Mouse (Mus musculus) MEL (cell line): ENCODE measurements at regions not wholly inside any gene's neighbourhood (a gene's known extent, or its start where the extent isn't known, plus 50 kb on each side); places are given as distances from the start of the nearest gene placed in this dataset.

ENCODE experiments used
- DNase-seq: peaks from one replicate; pipeline ENCODE4 v3.0.0; 2011; ENCODE audit warnings: low read depth, low spot score
- H3K27ac ChIP-seq: 2 replicates; pipeline ENCODE4 v1.5.1; 2012; ENCODE audit warnings: low read depth, mild to moderate bottlenecking, control low read depth, low read length, moderate library complexity; ENCODE audit not compliant: control insufficient read depth
- H3K27me3 ChIP-seq, 2 experiments: fragments of 150-350 bp in 1 of 2; sonication (generic) in 1 of 2; 2 replicates each; pipeline ENCODE4 v1.6.1; 2012; ENCODE audit warnings: low read length in 2 of 2, mild to moderate bottlenecking in 2 of 2, improper control_type of control experiment in 1 of 2, moderate library complexity in 1 of 2; ENCODE audit not compliant: insufficient read depth in 2 of 2, control insufficient read depth in 1 of 2
- H3K36me3 ChIP-seq, 2 experiments: 2 replicates each; pipeline ENCODE4 v1.6.1; 2012 to 2014; ENCODE audit warnings: low read length in 2 of 2, improper control_type of control experiment in 1 of 2, inconsistent platforms in 1 of 2, mild to moderate bottlenecking in 1 of 2; ENCODE audit not compliant: insufficient read depth in 2 of 2, control insufficient read depth in 1 of 2
- H3K4me1 ChIP-seq, 2 experiments: fragments of 150-350 bp in 1 of 2; sonication (generic) in 1 of 2; 2 replicates each; pipeline ENCODE4 v1.6.1; 2012; ENCODE audit warnings: low read length in 2 of 2, improper control_type of control experiment in 1 of 2, mild to moderate bottlenecking in 1 of 2; ENCODE audit not compliant: insufficient read depth in 2 of 2, control insufficient read depth in 1 of 2
- H3K4me3 ChIP-seq, 2 experiments: fragments of 150-350 bp in 1 of 2; sonication (generic) in 1 of 2; 2 replicates each; pipeline ENCODE4 v1.5.1; 2012; ENCODE audit warnings: low read depth in 2 of 2, low read length in 2 of 2, mild to moderate bottlenecking in 2 of 2, moderate library complexity in 2 of 2, control low read depth in 1 of 2, improper control_type of control experiment in 1 of 2; ENCODE audit not compliant: control insufficient read depth in 1 of 2, insufficient read depth in 1 of 2
- H3K79me2 ChIP-seq: 2 replicates; pipeline ENCODE4 v1.6.1; 2012; ENCODE audit warnings: mild to moderate bottlenecking, low read length, moderate library complexity; ENCODE audit not compliant: control insufficient read depth, poor library complexity, insufficient read depth
- H3K9ac ChIP-seq: 2 replicates; pipeline ENCODE4 v1.6.1; 2012; ENCODE audit warnings: low read depth, mild to moderate bottlenecking, control low read depth, low read length, moderate library complexity; ENCODE audit not compliant: control insufficient read depth, poor library complexity, severe bottlenecking
- H3K9me3 ChIP-seq: fragments of 150-350 bp; sonication (generic); replicated peaks from 2 replicates; pipeline ENCODE4 v1.6.1; 2012; ENCODE audit warnings: mild to moderate bottlenecking, low read length, improper control_type of control experiment, moderate library complexity; ENCODE audit not compliant: insufficient read depth
- CHD1 ChIP-seq: IDR thresholded peaks from 2 replicates; pipeline ENCODE4 v1.6.1; 2012; ENCODE audit warnings: low read depth, mild to moderate bottlenecking, inconsistent platforms, low read length, improper control_type of control experiment
- CTCF ChIP-seq, 3 experiments: IDR thresholded peaks in 2 of 3; conservative IDR thresholded peaks in 1 of 3; 2 replicates each; pipeline ENCODE4 v1.5.1; 2011 to 2012; ENCODE audit warnings: low read length in 3 of 3, low read depth in 2 of 3, mild to moderate bottlenecking in 2 of 3, improper control_type of control experiment in 1 of 3, inconsistent platforms in 1 of 3, mixed read lengths in 1 of 3, moderate library complexity in 1 of 3; ENCODE audit not compliant: control insufficient read depth in 1 of 3, insufficient read depth in 1 of 3, poor library complexity in 1 of 3, severe bottlenecking in 1 of 3
- EP300 ChIP-seq, 2 experiments: IDR thresholded peaks; 2 replicates each; pipeline ENCODE4 v1.6.1; 2011; ENCODE audit warnings: improper control_type of control experiment in 2 of 2, low read length in 2 of 2, low read depth in 1 of 2, mild to moderate bottlenecking in 1 of 2
- ETS1 ChIP-seq: IDR thresholded peaks from 2 replicates; pipeline ENCODE4 v1.6.1; 2012; ENCODE audit warnings: low read depth, mild to moderate bottlenecking, inconsistent platforms, low read length, improper control_type of control experiment, moderate library complexity
- GABPA ChIP-seq: IDR thresholded peaks from 2 replicates; pipeline ENCODE4 v1.6.1; 2012; ENCODE audit warnings: low read depth, mild to moderate bottlenecking, inconsistent platforms, low read length, improper control_type of control experiment, moderate library complexity
- MEF2A ChIP-seq: IDR thresholded peaks from 2 replicates; pipeline ENCODE4 v1.6.1; 2014; ENCODE audit warnings: low read depth, mild to moderate bottlenecking, inconsistent platforms, low read length, improper control_type of control experiment; ENCODE audit not compliant: poor library complexity, insufficient replicate concordance, severe bottlenecking; ENCODE audit errors: extremely low read depth
- MYC ChIP-seq: IDR thresholded peaks from 2 replicates; pipeline ENCODE4 v1.6.1; 2011; ENCODE audit warnings: low read depth, mild to moderate bottlenecking, low read length, improper control_type of control experiment, moderate library complexity
- NRF1 ChIP-seq: IDR thresholded peaks from 2 replicates; pipeline ENCODE4 v1.6.1; 2014; ENCODE audit warnings: low read depth, mild to moderate bottlenecking, inconsistent platforms, low read length, improper control_type of control experiment, moderate library complexity; ENCODE audit not compliant: poor library complexity, insufficient read depth, severe bottlenecking
- POLR2AphosphoS2 ChIP-seq: IDR thresholded peaks from 2 replicates; pipeline ENCODE4 v1.6.1; 2011; ENCODE audit warnings: low read length, improper control_type of control experiment
- RCOR1 ChIP-seq: IDR thresholded peaks from 2 replicates; pipeline ENCODE4 v1.6.1; 2012; ENCODE audit warnings: low read depth, mild to moderate bottlenecking, inconsistent platforms, low read length, improper control_type of control experiment
- SIN3A ChIP-seq: IDR thresholded peaks from 2 replicates; pipeline ENCODE4 v1.6.1; 2012; ENCODE audit warnings: low read length, improper control_type of control experiment, inconsistent platforms
- UBTF ChIP-seq: IDR thresholded peaks from 2 replicates; pipeline ENCODE4 v1.6.1; 2012; ENCODE audit warnings: low read depth, mild to moderate bottlenecking, inconsistent platforms, low read length, improper control_type of control experiment, moderate library complexity, borderline replicate concordance; ENCODE audit not compliant: insufficient read depth
- USF1 ChIP-seq: IDR thresholded peaks from 2 replicates; pipeline ENCODE4 v1.6.1; 2014; ENCODE audit warnings: low read depth, mild to moderate bottlenecking, inconsistent platforms, low read length, improper control_type of control experiment, moderate library complexity
- ZC3H11A ChIP-seq: IDR thresholded peaks from 2 replicates; pipeline ENCODE4 v1.6.1; 2012; ENCODE audit warnings: low read depth, mild to moderate bottlenecking, inconsistent platforms, low read length, improper control_type of control experiment
- ZKSCAN1 ChIP-seq: IDR thresholded peaks from 2 replicates; pipeline ENCODE4 v1.6.1; 2012; ENCODE audit warnings: low read depth, mild to moderate bottlenecking, inconsistent platforms, low read length, improper control_type of control experiment, moderate library complexity
- ZNF384 ChIP-seq: IDR thresholded peaks from 2 replicates; pipeline ENCODE4 v1.6.1; 2012; ENCODE audit warnings: low read depth, mild to moderate bottlenecking, inconsistent platforms, low read length, improper control_type of control experiment

- H3K27me3 ChIP-seq, result no peaks in the 10 kb centered on the region; a peak in 2 of 4 replicates
- no peak for DNase-seq
- 0 out of 6 replicates have a peak, but pooled peaks of 1 of the 3 experiments have one; percentile 11 for TF ChIP-seq CTCF (IDR thresholded peaks at IDR 0.05 in 2 of 3, conservative IDR thresholded peaks at IDR 0.05 in 1 of 3; ENCODE audit: control insufficient read depth in 1 of 3, insufficient read depth in 1 of 3, low read depth in 2 of 3, low read length in 3 of 3, poor library complexity in 1 of 3, severe bottlenecking in 1 of 3)
- no peak for TF ChIP-seq NRF1
- no peak for TF ChIP-seq MYC
- no peak for TF ChIP-seq UBTF
These were observed 102.3 kb downstream of the Ets2 start for GRCm38 (mm10) chr16:95804199-95804598.

GRCm38 (mm10) chr16:95802641-95803040, 100.8 kb downstream of the Ets2 start:
- H3K4me3 ChIP-seq, result no peak overlapping the region
- H3K9me3 ChIP-seq, result no peaks in the 10 kb centered on the region
- peaks cover 0 to 8% of the 10 kb centered on the region in 2 experiments; a peak in 2 of 4 replicates for H3K36me3 ChIP-seq
- no peaks in the 10 kb centered on the region for H3K79me2 ChIP-seq
- H3K27ac ChIP-seq, result no peak overlapping the region
- H3K4me1 ChIP-seq, result peaks cover 0 to 7% of the 10 kb centered on the region in 2 experiments; a peak in 3 of 4 replicates
- no peaks in the 10 kb centered on the region; a peak in 1 of 4 replicates for H3K27me3 ChIP-seq
- DNase-seq, result no peak
- TF ChIP-seq RCOR1 (no peak), SIN3A (no peak), ETS1 (no peak), EP300 (IDR thresholded peaks at IDR 0.05; ENCODE audit: low read depth in 1 of 2, low read length in 2 of 2) (no peak), ZC3H11A (no peak), CHD1 (no peak), GABPA (no peak), ZKSCAN1 (no peak), POLR2AphosphoS2 (no peak), USF1 (no peak), MEF2A (no peak), ZNF384 (no peak)
- H3K9ac ChIP-seq, result no peak overlapping the region

More at GRCm38 (mm10) chr16:95804199-95804598, 102.3 kb downstream of the Ets2 start:
- no peaks in the 10 kb centered on the region for H3K4me1 ChIP-seq
- H3K9ac ChIP-seq, result no peak overlapping the region
- no peak overlapping the region for H3K27ac ChIP-seq
- no peaks in the 10 kb centered on the region for H3K9me3 ChIP-seq
- H3K4me3 ChIP-seq, result no peak overlapping the region
- H3K36me3 ChIP-seq, result 0 out of 4 replicates have a peak, but pooled peaks cover 0 to 2% of the 10 kb centered on the region in 2 experiments
- H3K79me2 ChIP-seq, result no peaks in the 10 kb centered on the region
